Mouse (Mus musculus) gastrocnemius, postnatal 14 days (tissue): ENCODE measurements at regions not wholly inside any gene's neighbourhood (a gene's known extent, or its start where the extent isn't known, plus 50 kb on each side); places are given as distances from the start of the nearest gene placed in this dataset.

Experiments
- microRNA-seq, 2 experiments: library from miRNA; unstranded; fragments of <30 nt; microRNA quantifications; one replicate each; pipeline ENCODE4 v1.2.0; 2021

Small RNA genes lying in the stretch of these regions (microRNA-seq; reads per million reads assigned to microRNA genes)
- gene Mir6363, result 0 reads per million in 2 experiments
